Mouse (Mus musculus) lung, embryonic 16.5 days (tissue): ENCODE measurements around the gene Grm1. TPM values are rescaled to one million over a fixed set of nuclear protein-coding genes. Genes with fewer than 3 reads are reported as not detected.

Experiments
- ATAC-seq: fragments of 200-750 bp; cut with Nextera tagmentation; 2 replicates; pipeline ENCODE4 v1.8.0; 2017; ENCODE audit warnings: low read depth, mild to moderate bottlenecking, moderate library complexity
- H3K27ac ChIP-seq: fragments of 300-500 bp; sonication (generic); 2 replicates; pipeline ENCODE4 v1.5.1; 2014; ENCODE audit warnings: mild to moderate bottlenecking, control low read depth, low read length
- H3K27me3 ChIP-seq: fragments of 300-500 bp; sonication (generic); 2 replicates; pipeline ENCODE4 v1.6.1; 2014; ENCODE audit warnings: low read depth, low read length, mixed read lengths; ENCODE audit not compliant: control insufficient read depth, insufficient read depth
- H3K36me3 ChIP-seq: fragments of 300-500 bp; sonication (generic); 2 replicates; pipeline ENCODE4 v1.6.1; 2014; ENCODE audit warnings: low read length; ENCODE audit not compliant: control insufficient read depth, insufficient read depth
- H3K4me1 ChIP-seq: fragments of 300-500 bp; sonication (generic); replicated peaks from 2 replicates; pipeline ENCODE4 v1.6.1; 2014; ENCODE audit warnings: low read length, mixed read lengths; ENCODE audit not compliant: control insufficient read depth, insufficient read depth
- H3K4me2 ChIP-seq: fragments of 300-500 bp; sonication (generic); 2 replicates; pipeline ENCODE4 v1.6.1; 2014; ENCODE audit warnings: low read depth, low read length, control low read depth
- H3K4me3 ChIP-seq: fragments of 300-500 bp; sonication (generic); 2 replicates; pipeline ENCODE4 v1.5.1; 2014; ENCODE audit warnings: mild to moderate bottlenecking, low read length, control low read depth
- H3K9ac ChIP-seq: fragments of 300-500 bp; sonication (generic); 2 replicates; pipeline ENCODE4 v1.6.1; 2014; ENCODE audit warnings: low read length, control low read depth
- H3K9me3 ChIP-seq: fragments of 300-500 bp; sonication (generic); 2 replicates; pipeline ENCODE4 v1.6.1; 2016; ENCODE audit warnings: low read length; ENCODE audit not compliant: control insufficient read depth
- WGBS: fragments of 180-500 bp; shearing (Covaris S2); extraction: QIAGEN DNeasy Blood & Tissue Kit; methylation state at CpG from one replicate; pipeline ENCODE4 v1.1.7; 2014; 5-methylcytosine and 5-hydroxymethylcytosine counted together
- polyA plus RNA-seq: library from polyadenylated mRNA; unstranded; fragments of >200 nt; fragmentation: Nextera tagmentation; extraction: Ambion mirVana; gene quantifications from 2 replicates; pipeline ENCODE4 v1.2.1, GENCODE M21; 2015

Gene Grm1
- polyA plus RNA-seq, 1 experiment from 2014 or later, result 0.04 TPM

DNA sequence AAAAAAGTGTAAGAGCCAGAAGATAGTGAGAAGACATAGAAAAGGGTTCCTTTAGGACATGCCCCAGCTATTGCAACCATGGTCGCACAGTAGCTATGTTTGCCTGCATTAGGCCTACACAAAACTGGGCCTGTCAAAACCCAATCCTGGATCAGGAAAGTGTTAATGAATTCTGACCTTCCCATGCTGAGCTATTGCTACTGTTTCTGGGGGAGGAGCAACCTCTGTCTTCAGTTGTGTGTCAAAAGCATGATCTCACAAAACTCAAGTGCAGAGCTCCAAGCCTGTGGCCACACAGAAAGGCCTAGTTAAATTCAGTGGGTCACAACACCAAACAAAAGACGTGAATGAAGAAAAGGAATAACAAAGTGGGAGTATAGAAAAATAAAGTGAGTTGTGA is 152.5 kb downstream of the Grm1 start:
- 73% methylated on average over 2 of the region's 2 CpGs for WGBS
- H3K4me3 ChIP-seq, result no peak overlapping the region
- H3K36me3 ChIP-seq, result no peaks in the 10 kb centered on the region

DNA sequence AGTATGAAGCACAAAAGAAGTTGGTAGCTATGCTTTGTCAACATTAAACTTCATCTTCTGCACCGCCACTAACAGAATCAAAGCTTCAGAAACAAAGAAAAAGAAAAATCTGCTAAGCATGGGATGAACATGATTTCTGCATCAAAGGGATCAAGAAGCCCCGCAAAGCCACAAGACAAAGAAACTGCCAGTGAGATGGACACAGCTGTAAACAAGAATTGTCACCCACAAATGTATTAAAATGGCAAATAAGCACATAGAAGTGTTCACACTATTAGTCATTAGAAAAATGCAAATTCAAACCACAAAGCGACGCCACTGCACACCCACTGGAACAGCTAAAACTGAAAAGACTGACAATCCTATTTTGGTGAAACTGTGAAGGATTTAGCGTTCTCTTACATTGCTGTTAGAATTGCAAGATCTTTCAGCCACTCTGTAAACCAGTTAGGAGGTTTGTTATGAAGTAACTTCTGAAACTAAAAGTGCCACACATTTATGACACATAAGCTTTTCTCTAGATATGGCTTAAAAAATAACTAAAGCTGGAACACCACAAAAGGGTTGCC is 153.3 kb downstream of the Grm1 start:
- H3K27me3 ChIP-seq, result no peaks in the 10 kb centered on the region
- H3K27ac ChIP-seq, result no peak overlapping the region
- H3K4me3 ChIP-seq, result no peak overlapping the region
- no peak overlapping the region for H3K9ac ChIP-seq
- H3K9me3 ChIP-seq, result no peaks in the 10 kb centered on the region
- WGBS, result 77% methylated on average over 5 of the region's 5 CpGs
- ATAC-seq, result no peak
- no peaks in the 10 kb centered on the region for H3K36me3 ChIP-seq
- no peak overlapping the region for H3K4me2 ChIP-seq
- H3K4me1 ChIP-seq, result no peaks in the 10 kb centered on the region

More for the DNA sequence above, 152.5 kb downstream of the Grm1 start:
- ATAC-seq, result no peak
- no peak overlapping the region for H3K9ac ChIP-seq
- no peaks in the 10 kb centered on the region for H3K4me1 ChIP-seq
- H3K27me3 ChIP-seq, result no peaks in the 10 kb centered on the region
- H3K27ac ChIP-seq, result no peak overlapping the region
- H3K9me3 ChIP-seq, result no peaks in the 10 kb centered on the region
- H3K4me2 ChIP-seq, result no peak overlapping the region

- ATAC-seq, result no peak
- Histone ChIP-seq H3K27ac (no peak overlapping the region), H3K9ac (no peak overlapping the region), H3K36me3 (no peaks in the 10 kb centered on the region), H3K4me2 (no peak overlapping the region), H3K9me3 (no peaks in the 10 kb centered on the region), H3K4me3 (no peak overlapping the region), H3K4me1 (no peaks in the 10 kb centered on the region), H3K27me3 (no peaks in the 10 kb centered on the region)
- WGBS, result 72% methylated on average over 7 of the region's 7 CpGs
Observed at GRCm38 (mm10) chr10:10917857-10918399, 164.2 kb downstream of the Grm1 start.

GRCm38 (mm10) chr10:10913621-10914020 is 168.5 kb downstream of the Grm1 start:
- Histone ChIP-seq H3K9me3 (no peaks in the 10 kb centered on the region), H3K9ac (no peak overlapping the region), H3K4me3 (no peak overlapping the region), H3K4me1 (no peaks in the 10 kb centered on the region), H3K27ac (no peak overlapping the region), H3K27me3 (no peaks in the 10 kb centered on the region), H3K36me3 (no peaks in the 10 kb centered on the region), H3K4me2 (no peak overlapping the region)
- no peak for ATAC-seq
- WGBS, result 56% methylated on average over 4 of the region's 4 CpGs

DNA sequence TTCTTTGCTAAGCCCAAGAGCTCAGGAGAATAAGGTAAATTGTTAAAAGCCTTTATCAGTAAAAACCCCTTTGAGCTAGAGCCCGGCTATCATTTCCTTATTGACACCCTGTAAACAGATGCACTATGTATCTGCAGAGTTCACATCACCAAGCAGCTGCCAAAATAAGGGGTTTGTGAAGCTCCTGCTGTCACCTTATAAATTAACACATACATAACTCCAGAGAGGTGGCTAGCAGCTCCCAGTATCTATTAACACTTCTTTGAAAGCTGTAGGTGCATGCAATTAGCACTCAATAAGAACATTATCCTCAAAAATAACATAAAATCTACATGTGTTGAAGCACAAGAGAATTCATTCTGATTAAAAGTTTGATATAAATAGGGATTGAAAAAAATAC is 191.9 kb downstream of the Grm1 start:
- Histone ChIP-seq H3K4me2 (no peak overlapping the region), H3K27me3 (no peaks in the 10 kb centered on the region), H3K9me3 (no peaks in the 10 kb centered on the region), H3K9ac (no peak overlapping the region), H3K36me3 (no peaks in the 10 kb centered on the region), H3K4me1 (no peaks in the 10 kb centered on the region), H3K4me3 (no peak overlapping the region), H3K27ac (no peak overlapping the region)
- 24% methylated on average over 1 of the region's 1 CpGs for WGBS
- ATAC-seq, result no peak

DNA sequence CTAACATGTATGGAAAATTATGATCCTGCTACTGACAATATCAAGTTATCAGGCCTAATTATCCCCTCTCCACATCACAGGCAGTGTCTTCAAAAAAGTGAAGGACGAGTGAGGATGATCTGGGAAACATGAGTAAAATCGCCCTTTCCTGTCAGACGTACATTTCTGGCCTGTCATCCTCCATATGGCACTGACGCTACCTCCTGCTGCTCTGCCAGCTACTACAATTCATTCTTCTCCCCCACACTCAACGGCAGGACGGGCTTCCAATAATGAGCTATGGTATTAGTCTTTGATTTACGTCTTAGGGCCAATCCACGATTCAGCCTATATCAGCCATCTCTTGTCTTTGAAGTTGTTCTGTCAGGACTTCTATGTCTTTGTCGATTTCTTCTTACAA is 193.6 kb downstream of the Grm1 start:
- 68% methylated on average over 9 of the region's 9 CpGs for WGBS
- no peak for ATAC-seq
- no peaks in the 10 kb centered on the region for H3K27me3 ChIP-seq

GRCm38 (mm10) chr10:10884992-10885391 is 197.2 kb downstream of the Grm1 start:
- WGBS, result 16% methylated on average over 2 of the region's 2 CpGs
- no peak overlapping the region for H3K4me3 ChIP-seq
- H3K4me2 ChIP-seq, result no peak overlapping the region
- no peaks in the 10 kb centered on the region for H3K36me3 ChIP-seq
- H3K4me1 ChIP-seq, result no peaks in the 10 kb centered on the region
- no peaks in the 10 kb centered on the region for H3K27me3 ChIP-seq
- no peak overlapping the region for H3K9ac ChIP-seq
- H3K9me3 ChIP-seq, result no peaks in the 10 kb centered on the region
- no peak overlapping the region for H3K27ac ChIP-seq
- no peak for ATAC-seq

More for the DNA sequence above, 193.6 kb downstream of the Grm1 start:
- Histone ChIP-seq H3K4me3 (no peak overlapping the region), H3K4me2 (no peak overlapping the region), H3K4me1 (no peaks in the 10 kb centered on the region), H3K27ac (no peak overlapping the region), H3K36me3 (no peaks in the 10 kb centered on the region), H3K9ac (no peak overlapping the region), H3K9me3 (no peaks in the 10 kb centered on the region)

DNA sequence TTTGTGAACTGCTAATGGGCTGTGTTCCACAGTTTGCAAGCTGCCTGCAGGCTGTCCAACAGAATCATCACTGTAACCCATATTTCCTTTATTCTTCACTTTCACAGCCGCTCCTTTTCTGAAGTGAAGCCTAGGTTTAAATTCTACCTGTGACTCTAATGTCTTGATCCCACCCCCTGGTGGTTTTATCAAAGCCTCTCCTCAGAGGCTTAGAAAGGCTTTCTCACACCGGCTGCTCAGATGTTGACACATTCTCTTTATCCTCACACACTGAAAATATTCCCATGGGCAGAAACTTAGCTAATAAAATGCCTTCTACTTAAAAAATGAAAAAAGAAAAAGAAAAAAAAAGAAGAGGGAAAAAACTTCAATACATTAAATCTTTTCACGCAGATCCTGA is 210.0 kb downstream of the Grm1 start:
- no peaks in the 10 kb centered on the region for H3K9me3 ChIP-seq
- ATAC-seq, result no peak
- no peak overlapping the region for H3K4me2 ChIP-seq
- H3K36me3 ChIP-seq, result no peaks in the 10 kb centered on the region
- H3K4me3 ChIP-seq, result no peak overlapping the region
- H3K4me1 ChIP-seq, result no peaks in the 10 kb centered on the region
- WGBS, result 34% methylated on average over 3 of the region's 3 CpGs
- H3K27me3 ChIP-seq, result no peaks in the 10 kb centered on the region
- H3K27ac ChIP-seq, result no peak overlapping the region
- H3K9ac ChIP-seq, result no peak overlapping the region

- no peaks in the 10 kb centered on the region for H3K27me3 ChIP-seq
- H3K9ac ChIP-seq, result no peak overlapping the region
- ATAC-seq, result no peak
- no peaks in the 10 kb centered on the region for H3K4me1 ChIP-seq
- no peak overlapping the region for H3K4me3 ChIP-seq
- no peaks in the 10 kb centered on the region for H3K9me3 ChIP-seq
- no peaks in the 10 kb centered on the region for H3K36me3 ChIP-seq
- no peak overlapping the region for H3K4me2 ChIP-seq
- H3K27ac ChIP-seq, result no peak overlapping the region
- WGBS, result 75% methylated on average over 2 of the region's 2 CpGs
Observed at GRCm38 (mm10) chr10:10870271-10870670, 211.9 kb downstream of the Grm1 start.

- no peak for ATAC-seq
- no peaks in the 10 kb centered on the region for H3K36me3 ChIP-seq
- no peaks in the 10 kb centered on the region for H3K27me3 ChIP-seq
- H3K27ac ChIP-seq, result no peak overlapping the region
- no peak overlapping the region for H3K4me3 ChIP-seq
- H3K9me3 ChIP-seq, result no peaks in the 10 kb centered on the region
- WGBS, result 79% methylated on average over 2 of the region's 2 CpGs
- no peak overlapping the region for H3K9ac ChIP-seq
- no peak overlapping the region for H3K4me2 ChIP-seq
- H3K4me1 ChIP-seq, result no peaks in the 10 kb centered on the region
Observed at GRCm38 (mm10) chr10:10866278-10866677, 215.9 kb downstream of the Grm1 start.
